Mouse (Mus musculus) heart, embryonic 16.5 days (tissue): ENCODE measurements around the gene Aspn. TPM values are rescaled to one million over a fixed set of nuclear protein-coding genes. Genes with fewer than 3 reads are reported as not detected.

ENCODE experiments used
- ATAC-seq: fragments of 200-750 bp; cut with Nextera tagmentation; replicated peaks from 2 replicates; pipeline ENCODE4 v1.8.0; 2017; ENCODE audit warnings: moderate number of reproducible peaks; ENCODE audit not compliant: insufficient read depth, low FRiP score; ENCODE audit errors: extremely low read depth
- H3K27ac ChIP-seq: fragments of 300-500 bp; sonication (generic); 2 replicates; pipeline ENCODE4 v1.5.1; 2014; ENCODE audit warnings: mild to moderate bottlenecking, low read length, control low read depth, moderate library complexity
- H3K27me3 ChIP-seq: fragments of 300-500 bp; sonication (generic); 2 replicates; pipeline ENCODE4 v1.6.1; 2014; ENCODE audit warnings: low read length, mixed read lengths; ENCODE audit not compliant: control insufficient read depth, insufficient read depth
- H3K36me3 ChIP-seq: fragments of 300-500 bp; sonication (generic); 2 replicates; pipeline ENCODE4 v1.6.1; 2014; ENCODE audit not compliant: control insufficient read depth, insufficient read depth
- H3K4me1 ChIP-seq: fragments of 300-500 bp; sonication (generic); 2 replicates; pipeline ENCODE4 v1.6.1; 2014; ENCODE audit warnings: low read length, mixed read lengths; ENCODE audit not compliant: control insufficient read depth, insufficient read depth
- H3K4me2 ChIP-seq: fragments of 300-500 bp; sonication (generic); 2 replicates; pipeline ENCODE4 v1.6.1; 2014; ENCODE audit warnings: low read depth, mild to moderate bottlenecking, control low read depth, low read length
- H3K4me3 ChIP-seq: fragments of 300-500 bp; sonication (generic); 2 replicates; pipeline ENCODE4 v1.5.1; 2014; ENCODE audit warnings: mild to moderate bottlenecking, control low read depth, low read length
- H3K9ac ChIP-seq: fragments of 300-500 bp; sonication (generic); 2 replicates; pipeline ENCODE4 v1.6.1; 2014; ENCODE audit warnings: low read length, control low read depth
- H3K9me3 ChIP-seq: fragments of 300-500 bp; sonication (generic); replicated peaks from 2 replicates; pipeline ENCODE4 v1.6.1; 2016; ENCODE audit warnings: low read length; ENCODE audit not compliant: control insufficient read depth
- WGBS: fragments of 180-500 bp; shearing (Covaris S2); extraction: QIAGEN DNeasy Blood & Tissue Kit; methylation state at CpG from one replicate; pipeline ENCODE4 v1.1.7; 2014; 5-methylcytosine and 5-hydroxymethylcytosine counted together
- polyA plus RNA-seq: library from polyadenylated mRNA; unstranded; fragments of >200 nt; fragmentation: Nextera tagmentation; extraction: Ambion mirVana; gene quantifications from 2 replicates; pipeline ENCODE4 v1.2.1, GENCODE M21; 2015

Gene Aspn
- 32.2 and 45.0 TPM in 2 replicates for polyA plus RNA-seq

DNA sequence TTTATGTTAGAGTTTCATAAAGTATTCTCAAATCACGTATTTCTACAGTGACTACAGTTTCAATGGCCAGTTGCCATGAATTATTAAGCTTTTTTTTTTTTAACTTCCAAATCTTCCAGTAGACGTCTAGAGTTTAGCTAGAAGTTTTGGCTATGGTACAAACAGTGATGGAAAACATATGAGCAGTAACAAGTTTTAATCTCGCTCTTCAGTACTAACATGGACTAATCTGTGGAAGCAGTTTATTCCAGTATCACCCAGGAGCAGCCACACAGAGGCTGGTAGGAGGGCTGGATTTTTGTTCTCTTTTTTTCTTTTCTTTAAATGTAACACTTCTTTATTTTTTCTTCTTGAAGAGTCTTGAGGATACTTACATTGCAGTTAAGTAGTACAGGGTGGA is at the start of gene Aspn:
Aspn (plus strand) TSS at position 165 of the 400 bp plus-strand sequence.
- Histone ChIP-seq H3K4me3 (no peak within 1 kb of the TSS), H3K27ac (peak within 1 kb of the TSS; percentile 62), H3K4me2 (no peak within 1 kb of the TSS), H3K9ac (no peak within 1 kb of the TSS), H3K36me3 (no peaks in the 10 kb centered on the region), H3K27me3 (no peaks in the 10 kb centered on the region), H3K9me3 (no peaks in the 10 kb centered on the region), H3K4me1 (no peaks in the 10 kb centered on the region)
- WGBS, result 52% methylated on average over 3 of the region's 3 CpGs
- ATAC-seq, result no peak

GRCm38 (mm10) chr13:49504510-49504909 is 39.7 kb upstream of the Aspn start, which contains the start of gene Ecm2:
Gene Ecm2, plus strand, starts transcription at chr13:49504810.
- Histone ChIP-seq H3K27ac (peak within 1 kb of the TSS; percentile 14; the same call in 1 of the 2 replicates), H3K4me3 (peak within 1 kb of the TSS; percentile 18), H3K4me2 (peak within 1 kb of the TSS; percentile 47), H3K9me3 (no peaks in the 10 kb centered on the region), H3K27me3 (no peaks in the 10 kb centered on the region), H3K4me1 (no peaks in the 10 kb centered on the region), H3K36me3 (no peaks in the 10 kb centered on the region), H3K9ac (no peak within 1 kb of the TSS)
- WGBS, result 61% methylated on average over 4 of the region's 4 CpGs
- no peak for ATAC-seq

- Histone ChIP-seq H3K4me2 (peak overlapping the region; percentile 47), H3K9me3 (no peaks in the 10 kb centered on the region), H3K27ac (no peak overlapping the region), H3K4me3 (peak overlapping the region; percentile 18), H3K36me3 (no peaks in the 10 kb centered on the region), H3K4me1 (no peaks in the 10 kb centered on the region), H3K9ac (no peak overlapping the region), H3K27me3 (no peaks in the 10 kb centered on the region)
- WGBS, result 71% methylated on average over 4 of the region's 4 CpGs
- no peak for ATAC-seq
Measured at GRCm38 (mm10) chr13:49505776-49506175, 38.5 kb upstream of the Aspn start.

- 49% methylated on average over 3 of the region's 3 CpGs for WGBS
- H3K4me1 ChIP-seq, result no peaks in the 10 kb centered on the region
- no peak for ATAC-seq
- H3K4me3 ChIP-seq, result no peak overlapping the region
- no peaks in the 10 kb centered on the region for H3K27me3 ChIP-seq
- no peaks in the 10 kb centered on the region for H3K9me3 ChIP-seq
- no peaks in the 10 kb centered on the region for H3K36me3 ChIP-seq
- H3K27ac ChIP-seq, result no peak overlapping the region
- no peak overlapping the region for H3K9ac ChIP-seq
- no peak overlapping the region for H3K4me2 ChIP-seq
Measured at GRCm38 (mm10) chr13:49507176-49507575, 37.1 kb upstream of the Aspn start.

DNA sequence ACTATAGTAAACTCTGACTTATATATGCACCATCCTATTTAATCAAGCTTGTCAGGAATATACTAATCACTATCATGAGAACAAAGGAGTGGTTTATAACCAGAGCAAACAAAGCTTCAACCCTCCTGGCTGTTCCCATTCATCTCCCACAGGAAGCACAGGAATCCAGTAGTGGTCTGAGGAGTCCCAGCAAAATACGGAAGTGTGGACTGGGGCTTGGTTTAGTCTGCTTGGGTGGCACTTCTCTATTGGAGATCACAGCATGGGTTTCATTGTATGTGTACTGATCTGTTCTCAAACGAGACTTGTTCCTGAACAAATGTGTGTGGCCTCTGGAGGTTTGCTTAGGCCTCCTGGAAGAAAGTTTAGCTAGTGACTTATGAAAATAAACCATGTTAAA is 25.5 kb upstream of the Aspn start:
- no peak for ATAC-seq
- 60% methylated on average over 2 of the region's 2 CpGs for WGBS
- Histone ChIP-seq H3K27ac (no peak overlapping the region), H3K9ac (no peak overlapping the region), H3K4me1 (peaks cover 6% of the 10 kb centered on the region; the same call in 1 of the 2 replicates), H3K4me2 (no peak overlapping the region), H3K4me3 (no peak overlapping the region), H3K9me3 (no peaks in the 10 kb centered on the region), H3K27me3 (no peaks in the 10 kb centered on the region), H3K36me3 (no peaks in the 10 kb centered on the region)

DNA sequence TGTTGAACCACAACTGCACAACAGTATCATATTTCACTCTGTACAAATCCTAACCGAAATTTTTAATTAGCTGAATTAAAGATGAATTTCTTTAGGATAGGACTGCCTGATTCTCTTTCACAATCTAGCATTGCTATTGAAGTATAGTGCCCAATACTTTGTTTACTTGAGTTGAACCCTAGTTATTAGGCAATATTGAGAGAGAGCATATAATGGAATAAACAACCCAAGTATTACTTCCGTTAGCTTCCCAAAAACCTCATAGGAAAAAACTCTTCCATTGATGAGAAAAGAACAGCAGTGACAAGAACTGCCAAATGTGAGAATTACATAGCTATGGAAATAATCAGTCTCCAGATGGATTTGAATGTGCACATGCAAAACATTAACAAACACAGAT is 18.0 kb upstream of the Aspn start:
- no peaks in the 10 kb centered on the region for H3K36me3 ChIP-seq
- no peak overlapping the region for H3K9ac ChIP-seq
- H3K4me2 ChIP-seq, result no peak overlapping the region
- no peaks in the 10 kb centered on the region for H3K9me3 ChIP-seq
- H3K4me1 ChIP-seq, result no peaks in the 10 kb centered on the region
- no peak overlapping the region for H3K27ac ChIP-seq
- ATAC-seq, result no peak
- no peak overlapping the region for H3K4me3 ChIP-seq
- no peaks in the 10 kb centered on the region for H3K27me3 ChIP-seq
- 80% methylated on average over 2 of the region's 2 CpGs for WGBS

- H3K4me3 ChIP-seq, result no peak overlapping the region
- H3K9ac ChIP-seq, result no peak overlapping the region
- 95% methylated on average over 4 of the region's 4 CpGs for WGBS
- no peak overlapping the region for H3K4me2 ChIP-seq
- ATAC-seq, result no peak
- H3K27me3 ChIP-seq, result no peaks in the 10 kb centered on the region
- no peaks in the 10 kb centered on the region for H3K9me3 ChIP-seq
- no peaks in the 10 kb centered on the region for H3K36me3 ChIP-seq
- H3K27ac ChIP-seq, result no peak overlapping the region
- H3K4me1 ChIP-seq, result no peaks in the 10 kb centered on the region
Measured at GRCm38 (mm10) chr13:49530636-49531035, 13.6 kb upstream of the Aspn start.

DNA sequence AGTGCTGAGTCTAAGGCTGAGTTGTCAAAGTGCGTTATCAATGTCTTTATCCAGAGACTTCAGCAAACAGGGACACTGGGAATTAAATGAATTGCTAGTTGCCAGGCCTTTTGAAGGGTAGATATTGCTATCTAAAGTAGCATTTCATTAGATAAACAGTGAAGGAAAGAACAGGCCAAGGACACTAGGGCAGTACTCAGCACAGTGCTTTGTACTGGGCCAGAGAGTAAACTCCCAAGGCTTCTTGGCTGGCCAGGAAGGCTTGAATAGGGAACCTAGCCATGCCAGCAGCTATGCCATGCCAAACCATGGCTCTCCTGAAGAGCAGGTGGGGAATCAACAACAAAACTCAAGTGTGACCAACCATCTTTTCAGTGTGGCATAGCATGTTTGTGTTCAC is 7.3 kb upstream of the Aspn start:
- Histone ChIP-seq H3K9ac (no peak overlapping the region), H3K9me3 (no peaks in the 10 kb centered on the region), H3K27me3 (no peaks in the 10 kb centered on the region), H3K4me1 (no peaks in the 10 kb centered on the region), H3K27ac (no peak overlapping the region), H3K4me2 (no peak overlapping the region), H3K4me3 (no peak overlapping the region), H3K36me3 (no peaks in the 10 kb centered on the region)
- no peak for ATAC-seq
- WGBS, result 95% methylated on average over 1 of the region's 1 CpGs

- ATAC-seq, result no peak
- Histone ChIP-seq H3K4me3 (no peak overlapping the region), H3K27ac (no peak overlapping the region; the same call in 1 of the 2 replicates), H3K9me3 (no peaks in the 10 kb centered on the region), H3K4me1 (no peaks in the 10 kb centered on the region), H3K9ac (no peak overlapping the region), H3K4me2 (no peak overlapping the region), H3K36me3 (no peaks in the 10 kb centered on the region), H3K27me3 (no peaks in the 10 kb centered on the region)
- WGBS, result 85% methylated on average over 1 of the region's 1 CpGs
Measured at GRCm38 (mm10) chr13:49538693-49539092, 5.5 kb upstream of the Aspn start.
